8 mouse cellular contexts compared by ENCODE assay signal in the genomic region with DNA sequence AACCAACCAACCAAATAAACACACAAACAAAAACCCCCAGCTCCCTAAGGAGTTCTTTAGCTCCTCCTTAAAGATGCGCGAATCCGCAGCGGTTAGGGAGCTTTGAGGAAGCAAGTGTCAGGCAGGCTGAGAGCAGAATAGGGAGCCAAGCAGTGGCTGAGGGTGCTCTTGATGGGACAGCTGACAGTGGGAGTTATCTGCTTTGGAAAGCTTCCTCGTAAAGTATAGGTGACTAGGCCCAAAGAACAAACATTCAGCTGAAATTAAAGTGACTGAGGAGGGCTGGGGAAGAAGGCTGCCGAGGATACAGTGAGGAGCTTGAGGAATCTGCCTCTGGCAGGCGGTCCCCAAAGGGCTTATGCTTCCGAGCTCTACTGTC. TPM values are rescaled to one million over a fixed set of nuclear protein-coding genes. Genes with fewer than 3 reads are reported as not detected.
DNase-seq lines count a peak whose midpoint lies in the region; ATAC-seq and TF ChIP-seq lines count a peak whose summit lies in the region.

No protein-coding gene starts in this region.

- H3K9me3 ChIP-seq in forebrain, embryonic 14.5 days (replicated peaks; ENCODE audit: control insufficient read depth, low read length): no peaks in the 10 kb centered on the region
- no peaks in the 10 kb centered on the region for H3K9me3 ChIP-seq in limb, embryonic 10.5 days (replicated peaks)
- H3K9me3 ChIP-seq in midbrain, embryonic 16.5 days (replicated peaks; ENCODE audit: control insufficient read depth, low read length, poor library complexity, severe bottlenecking): no peaks in the 10 kb centered on the region

- peak overlapping the region; percentile 56 for H3K4me2 ChIP-seq in forebrain, embryonic 14.5 days (ENCODE audit: low read length)
- H3K4me2 ChIP-seq in midbrain, embryonic 16.5 days (ENCODE audit: low read length): peak overlapping the region; percentile 65

- H3K27me3 ChIP-seq in forebrain, embryonic 14.5 days (replicated peaks; ENCODE audit: control insufficient read depth, insufficient read depth, low read length): no peaks in the 10 kb centered on the region
- H3K27me3 ChIP-seq in limb, embryonic 10.5 days (ENCODE audit: low read depth, poor library complexity, severe bottlenecking): peaks cover 78% of the 10 kb centered on the region
- H3K27me3 ChIP-seq in midbrain, embryonic 16.5 days (ENCODE audit: control insufficient read depth, insufficient read depth, low read depth, low read length): peaks cover 11% of the 10 kb centered on the region

- TF ChIP-seq POLR2A in bone marrow, adult 2 months (IDR thresholded peaks at IDR 0.05; ENCODE audit: borderline replicate concordance, control insufficient read depth, low read depth, low read length): no peak

- peak; percentile 62 for ATAC-seq in forebrain, embryonic 14.5 days
- peak; percentile 76 for ATAC-seq in midbrain, embryonic 16.5 days

- H3K4me1 ChIP-seq in bone marrow, adult 2 months (ENCODE audit: control insufficient read depth, insufficient read depth, low read length): no peaks in the 10 kb centered on the region; the same call in 1 of the 2 replicates
- H3K4me1 ChIP-seq in forebrain, embryonic 14.5 days (ENCODE audit: control insufficient read depth, insufficient read depth, low read length): no peaks in the 10 kb centered on the region
- no peaks in the 10 kb centered on the region for H3K4me1 ChIP-seq in limb, embryonic 10.5 days
- no peaks in the 10 kb centered on the region for H3K4me1 ChIP-seq in midbrain, embryonic 16.5 days (ENCODE audit: control insufficient read depth, insufficient read depth, low read length)

- TF ChIP-seq CTCF in layer of hippocampus, adult 2 months (conservative IDR thresholded peaks at IDR 0.05): no peak
- no peak for TF ChIP-seq CTCF in bone marrow, adult 2 months (IDR thresholded peaks at IDR 0.05; ENCODE audit: control insufficient read depth, insufficient read depth, low read length)

- peak overlapping the region; percentile 64 for H3K4me3 ChIP-seq in layer of hippocampus, adult 2 months
- peak overlapping the region; percentile 59 for H3K4me3 ChIP-seq in bone marrow, adult 2 months (replicated peaks; ENCODE audit: control insufficient read depth, low read depth, low read length)
- H3K4me3 ChIP-seq in forebrain, embryonic 14.5 days (ENCODE audit: low read depth, low read length): peak overlapping the region; percentile 48
- peak overlapping the region; percentile 64 for H3K4me3 ChIP-seq in limb, embryonic 10.5 days
- H3K4me3 ChIP-seq in midbrain, embryonic 16.5 days (ENCODE audit: low read depth, low read length): peak overlapping the region; percentile 55

- peak overlapping the region; percentile 56 for H3K9ac ChIP-seq in forebrain, embryonic 14.5 days (ENCODE audit: low read length)
- H3K9ac ChIP-seq in midbrain, embryonic 16.5 days (ENCODE audit: low read depth, low read length): peak overlapping the region; percentile 46; the same call in 1 of the 2 replicates

- H3K27ac ChIP-seq in layer of hippocampus, adult 2 months: peak overlapping the region; percentile 78
- peak overlapping the region; percentile 38 for H3K27ac ChIP-seq in bone marrow, adult 2 months (ENCODE audit: control insufficient read depth, insufficient read depth, low read depth, low read length, poor library complexity)
- H3K27ac ChIP-seq in forebrain, embryonic 14.5 days (ENCODE audit: low read depth, low read length): no peak overlapping the region
- no peak overlapping the region for H3K27ac ChIP-seq in limb, embryonic 10.5 days
- no peak overlapping the region for H3K27ac ChIP-seq in midbrain, embryonic 16.5 days (ENCODE audit: low read length)

- 15% methylated on average over 8 of the region's 8 CpGs for WGBS in bone marrow, adult 2 months
- WGBS in forebrain, embryonic 14.5 days: 29% methylated on average over 8 of the region's 8 CpGs
- WGBS in limb, embryonic 10.5 days: 5% methylated on average over 8 of the region's 8 CpGs
- WGBS in midbrain, embryonic 16.5 days: 17% methylated on average over 8 of the region's 8 CpGs

- DNase-seq in layer of hippocampus, adult 2 months (ENCODE audit: low spot score in 2 of 2): no peak
- DNase-seq in layer of hippocampus, adult 8-10 months (ENCODE audit: low spot score in 2 of 2): no peak
- peak; percentile 23 for DNase-seq in forebrain, embryonic 14.5 days (ENCODE audit: low spot score)
- peak; percentile 35 for DNase-seq in limb, embryonic 10.5 days (ENCODE audit: low spot score)
- DNase-seq in thymus, postnatal 10 days (ENCODE audit: low spot score in 2 of 2): no peak
- DNase-seq in right cerebral cortex, postnatal 25 days: no peak

- no peaks in the 10 kb centered on the region for H3K36me3 ChIP-seq in forebrain, embryonic 14.5 days (ENCODE audit: control insufficient read depth, insufficient read depth, low read length)
- H3K36me3 ChIP-seq in limb, embryonic 10.5 days: no peaks in the 10 kb centered on the region
- no peaks in the 10 kb centered on the region for H3K36me3 ChIP-seq in midbrain, embryonic 16.5 days (ENCODE audit: control insufficient read depth, insufficient read depth, low read length)

RNA-seq across cellular contexts. Expression of a gene that starts 0.5 kb away (rescaled TPM):
- 10 to 100 TPM; 24.2 to 26.8 TPM for total RNA-seq in layer of hippocampus, adult 2 months (2021)
- 10 to 100 TPM; 22.4 to 27.3 (median 24.1) TPM for total RNA-seq in layer of hippocampus, adult 8-10 months (2022)
- polyA plus RNA-seq in bone marrow, adult 2 months (2011; ENCODE audit: insufficient read depth, insufficient read length, low replicate concordance, missing spikeins): 1.5 and 2.2 TPM in 2 replicates
- 3.8 and 4.3 TPM in 2 replicates for polyA plus RNA-seq in forebrain, embryonic 14.5 days (2014; fragmentation: Nextera tagmentation; extraction: Ambion mirVana)
- polyA plus RNA-seq in limb, embryonic 10.5 days (2016; fragmentation: Nextera tagmentation; extraction: Ambion mirVana): 10.1 and 12.9 TPM in 2 replicates
- 9.5 TPM in 2 replicates for polyA plus RNA-seq in midbrain, embryonic 16.5 days (2015; fragmentation: Nextera tagmentation; extraction: Ambion mirVana)

RNA-seq across cellular contexts. Expression of a gene that starts 42.2 kb away (rescaled TPM):
- total RNA-seq in layer of hippocampus, adult 2 months (2021): not detected
- not detected for total RNA-seq in layer of hippocampus, adult 8-10 months (2022)
- not detected in 2 replicates for polyA plus RNA-seq in bone marrow, adult 2 months (2011; ENCODE audit: insufficient read depth, insufficient read length, low replicate concordance, missing spikeins)
- polyA plus RNA-seq in forebrain, embryonic 14.5 days (2014; fragmentation: Nextera tagmentation; extraction: Ambion mirVana): not detected in 2 replicates
- not detected in 2 replicates for polyA plus RNA-seq in limb, embryonic 10.5 days (2016; fragmentation: Nextera tagmentation; extraction: Ambion mirVana)
- not detected in 2 replicates for polyA plus RNA-seq in midbrain, embryonic 16.5 days (2015; fragmentation: Nextera tagmentation; extraction: Ambion mirVana)

Comparison
In these comparisons a context has a peak if more than half of its experiments do, and no peak if none do; other contexts are left out.
1. DNase-seq: peak in forebrain, embryonic 14.5 days (single experiment) and limb, embryonic 10.5 days (single experiment); none in layer of hippocampus, adult 2 months (0 of 2), layer of hippocampus, adult 8-10 months (0 of 2), thymus, postnatal 10 days (0 of 2) and right cerebral cortex, postnatal 25 days (single experiment).
2. H3K27ac ChIP-seq: peak in layer of hippocampus, adult 2 months (single experiment) and bone marrow, adult 2 months (single experiment); none in forebrain, embryonic 14.5 days (single experiment), limb, embryonic 10.5 days (single experiment) and midbrain, embryonic 16.5 days (single experiment).
3. Peak in every context shown above with its lines, with median percentiles within 50 percentile points of each other: H3K4me3 ChIP-seq.